In genomic region chr2:129694303-129694702, GRCm38 (mm10) we compare ENCODE assay signal across 1 mouse cellular context.
TF ChIP-seq lines count a peak whose summit lies in the region.

No protein-coding gene starts in this region.

TF ChIP-seq in MEL, 35 proteins besides CTCF, POLR2A, EP300 and RAD21 (continued from another document):
- TF ChIP-seq UBTF (IDR thresholded peaks at IDR 0.05; ENCODE audit: borderline replicate concordance, insufficient read depth, low read depth, low read length), result no peak
- no peak for TF ChIP-seq NRF1 (IDR thresholded peaks at IDR 0.05; ENCODE audit: insufficient read depth, low read depth, low read length, poor library complexity, severe bottlenecking)
- no peak for TF ChIP-seq CHD1 (IDR thresholded peaks at IDR 0.05; ENCODE audit: low read depth, low read length)
